Comparison of ENCODE assay signal across 8 mouse cellular contexts in the genomic region with DNA sequence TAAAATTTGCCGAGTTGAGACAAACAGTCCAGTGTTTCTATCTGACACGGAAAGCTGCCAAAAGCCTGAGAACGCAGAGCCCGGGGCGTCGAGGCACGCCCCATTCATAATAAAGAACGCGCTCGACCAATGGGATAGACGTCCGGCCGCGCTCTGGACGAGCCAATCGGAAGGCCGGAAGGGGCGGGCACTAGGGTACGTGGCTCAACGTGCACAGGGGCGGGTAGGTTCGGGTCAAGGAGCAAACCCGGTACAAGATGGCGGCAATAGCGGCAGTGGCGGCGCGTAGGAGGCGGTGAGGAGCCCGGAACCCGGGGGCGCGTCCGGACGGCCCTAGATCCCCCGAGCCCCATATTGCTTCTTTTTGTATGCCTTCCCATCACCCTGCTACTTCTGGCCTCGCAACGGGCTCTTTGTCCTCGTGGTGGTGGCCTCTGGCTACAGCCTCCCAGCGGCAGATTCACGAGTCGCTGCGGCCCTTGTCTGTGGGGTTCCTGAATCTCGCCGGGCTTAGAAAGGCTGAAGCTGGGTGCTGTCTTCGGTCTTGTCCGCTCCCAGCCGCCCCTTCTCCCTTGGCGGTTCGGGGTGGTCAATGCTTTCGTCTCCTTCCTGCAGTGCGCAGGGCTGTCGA. TPM values are rescaled to one million over a fixed set of nuclear protein-coding genes. Genes with fewer than 3 reads are reported as not detected.
DNase-seq lines count a peak whose midpoint lies in the region; ATAC-seq lines count a peak whose summit lies in the region.

A gene (plus strand): TSS at position 207 of the 631 bp plus-strand sequence.

- H3K4me1 ChIP-seq in hindbrain, embryonic 16.5 days (ENCODE audit: control insufficient read depth, insufficient read depth, low read depth, low read length), result peaks cover 24% of the 10 kb centered on the region

- H3K27ac ChIP-seq in hindbrain, embryonic 16.5 days (ENCODE audit: low read depth, low read length), result peak within 1 kb of the TSS; percentile 91
- H3K27ac ChIP-seq in macrophage, result peak within 1 kb of the TSS; percentile 71

- DNase-seq in T-cell, adult 2 months (ENCODE audit: low spot score), result peak; percentile 96
- peak; percentile 93 to 95 for DNase-seq in cerebellum, postnatal 36 days
- DNase-seq in gastrocnemius, adult 18-20 months (ENCODE audit: low spot score), result peak; percentile 94
- peak; percentile 95 to 99 for DNase-seq in left cerebral cortex, adult 18-20 months (ENCODE audit: low spot score in 2 of 2)
- DNase-seq in right cerebral cortex, adult 18-20 months, result peak; percentile 98
- DNase-seq in urinary bladder, postnatal 10 days (ENCODE audit: low spot score), result peak; percentile 77

- peak; percentile 99 for ATAC-seq in hindbrain, embryonic 16.5 days

- no peaks in the 10 kb centered on the region for H3K27me3 ChIP-seq in hindbrain, embryonic 16.5 days (replicated peaks; ENCODE audit: control insufficient read depth, insufficient read depth, low read length)

- peaks cover 81% of the 10 kb centered on the region for H3K79me2 ChIP-seq in macrophage (ENCODE audit: inconsistent target)

- peak within 1 kb of the TSS; percentile 74 for H3K4me2 ChIP-seq in hindbrain, embryonic 16.5 days (ENCODE audit: low read length)

- H3K4me3 ChIP-seq in hindbrain, embryonic 16.5 days (ENCODE audit: low read length), result peak within 1 kb of the TSS; percentile 70
- peak within 1 kb of the TSS; percentile 99 for H3K4me3 ChIP-seq in macrophage (ENCODE audit: inconsistent target)

- WGBS in hindbrain, embryonic 16.5 days, result under 1% methylated on average over 52 of the region's 53 CpGs
- WGBS in macrophage (ENCODE audit: missing documents), result under 1% methylated on average over 53 of the region's 53 CpGs

- H3K9ac ChIP-seq in hindbrain, embryonic 16.5 days (ENCODE audit: low read depth, low read length), result peak within 1 kb of the TSS; percentile 93

- H3K9me3 ChIP-seq in hindbrain, embryonic 16.5 days (ENCODE audit: control insufficient read depth, low read length), result no peaks in the 10 kb centered on the region

- peaks cover 12% of the 10 kb centered on the region for H3K36me3 ChIP-seq in hindbrain, embryonic 16.5 days (ENCODE audit: control insufficient read depth, insufficient read depth, low read length)
- H3K36me3 ChIP-seq in macrophage (ENCODE audit: inconsistent target), result peaks cover 18% of the 10 kb centered on the region

RNA-seq across cellular contexts. Expression of the gene that starts here (rescaled TPM):
- total RNA-seq in gastrocnemius, adult 18-20 months (2021), result 10 to 100 TPM; 19.5 to 20.8 TPM
- polyA plus RNA-seq in hindbrain, embryonic 16.5 days (2015; fragmentation: Nextera tagmentation; extraction: Ambion mirVana), result 72.1 and 84.5 TPM in 2 replicates
- total RNA-seq in left cerebral cortex, adult 18-20 months (2021), result 10 to 100 TPM; 93.2 to 93.8 TPM
- 100 to 1,000 TPM in 15 of 26 experiments, 10 to 100 TPM in 11; 45.1 to 179 (median 124) TPM for total RNA-seq in macrophage (2018; cell fraction: chromatin; rRNA removed)
- 100 to 1,000 TPM in 2 of 26 experiments, 10 to 100 TPM in 24; 41.7 to 105 (median 69.9) TPM for total RNA-seq in macrophage (2018; cell fraction: cytosol; rRNA removed)
- 100 to 1,000 TPM in 25 of 26 experiments, 10 to 100 TPM in 1; 70.2 to 221 (median 130) TPM for total RNA-seq in macrophage (2018; cell fraction: nucleus; rRNA removed)
- polyA plus RNA-seq in macrophage (2018), result 70.1 to 93.3 TPM (median 80.1 TPM) in 3 replicates

Comparison
In these comparisons a context has a peak if more than half of its experiments do, and no peak if none do; other contexts are left out.
1. Peak in every context shown above with its lines: DNase-seq, ATAC-seq, H3K4me3 ChIP-seq and H3K27ac ChIP-seq.
2. RNA of the gene that starts here (total RNA-seq): 93.2 to 93.8 TPM in left cerebral cortex, adult 18-20 months; 19.5 to 20.8 TPM in gastrocnemius, adult 18-20 months; every median in the first group is over 4 times any median in the second.